27 mouse cellular contexts compared by ENCODE assay signal in the genomic region with DNA sequence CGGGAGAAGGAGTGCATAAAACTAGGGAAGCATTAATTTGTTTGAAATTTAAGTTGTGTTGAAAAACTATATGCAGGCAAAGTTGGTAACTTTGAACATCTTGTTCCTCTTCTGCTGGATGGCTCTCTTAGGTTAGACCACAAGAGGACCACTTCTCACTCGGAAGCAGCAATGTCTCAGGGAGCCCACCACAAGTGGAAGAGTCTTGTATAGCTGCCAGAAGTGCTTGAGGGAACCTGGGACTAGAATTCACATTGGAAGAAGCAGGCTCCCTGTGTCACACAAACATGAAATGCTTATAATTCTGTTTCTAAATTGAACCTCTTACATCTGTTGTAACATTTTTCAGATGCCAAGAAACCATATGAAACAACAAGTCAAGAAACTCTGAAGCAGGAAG. TPM values are rescaled to one million over a fixed set of nuclear protein-coding genes. Genes with fewer than 3 reads are reported as not detected.
DNase-seq lines count a peak whose midpoint lies in the region; ATAC-seq lines count a peak whose summit lies in the region.
"Had no signal": no experiment of that assay in that cellular context is flagged by ENCODE, and none has a peak within 500 bp of the region (broad histone marks: within the 10 kb centered on the region; RNA-seq: fewer than 3 reads in every experiment).

No protein-coding gene starts in this region.

- H3K4me3 ChIP-seq in megakaryocyte, embryonic 14.5 days (replicated peaks) = peak overlapping the region; percentile 8
- H3K4me3 ChIP-seq: heart, embryonic 12.5 days; hindbrain, embryonic 12.5 days; kidney, embryonic 15.5 days; liver, embryonic 13.5 days; midbrain, embryonic 13.5 days; myocyte; neural tube, embryonic 13.5 days had no signal

- peaks cover 29% of the 10 kb centered on the region for H3K4me1 ChIP-seq in megakaryocyte, embryonic 14.5 days
- H3K4me1 ChIP-seq: heart, embryonic 12.5 days; hindbrain, embryonic 12.5 days; kidney, embryonic 15.5 days; liver, embryonic 13.5 days; midbrain, embryonic 13.5 days; neural tube, embryonic 13.5 days had no signal

- peak; percentile 90 for DNase-seq in heart, adult 11 months
- DNase-seq in heart, adult 8-10 months (ENCODE audit: low spot score) = no peak
- peak; percentile 9 for DNase-seq in telencephalon, adult 2 months (ENCODE audit: low read depth, low spot score)
- DNase-seq in layer of hippocampus, postnatal 36 days = no peak
- DNase-seq in layer of hippocampus, adult 8-10 months (ENCODE audit: low spot score in 2 of 2) = no peak
- DNase-seq in thymus, postnatal 25 days = no peak
- DNase-seq: adrenal gland, adult 8-10 months; cerebellum, adult 9-11 months; forebrain, postnatal 0 days; heart, postnatal 10 days; kidney, postnatal 36 days; liver, embryonic 13.5 days; lung, adult 2 months; retina, postnatal 1 day; right cerebral cortex, postnatal 25 days had no signal

- H3K36me3 ChIP-seq in megakaryocyte, embryonic 14.5 days (replicated peaks; ENCODE audit: low read length) = peaks cover 85% of the 10 kb centered on the region
- H3K36me3 ChIP-seq: heart, embryonic 12.5 days; hindbrain, embryonic 12.5 days; kidney, embryonic 15.5 days; liver, embryonic 13.5 days; midbrain, embryonic 13.5 days; neural tube, embryonic 13.5 days had no signal

- peak; percentile 95 for ATAC-seq in common myeloid progenitor, adult 5-6 weeks (replicated peaks; ENCODE audit: low read depth, poor library complexity, severe bottlenecking)
- ATAC-seq: activated CD4-positive, CD25-positive, alpha-beta regulatory T cell, adult 4 months; CD4-positive, CD25-positive, alpha-beta regulatory T cell, adult 4 months; forebrain, postnatal 0 days; intestine, postnatal 0 days; midbrain, embryonic 13.5 days had no signal

- H3K27me3 ChIP-seq in megakaryocyte, embryonic 14.5 days (replicated peaks) = no peaks in the 10 kb centered on the region
- H3K27me3 ChIP-seq: heart, embryonic 12.5 days; hindbrain, embryonic 12.5 days; kidney, embryonic 15.5 days; liver, embryonic 13.5 days; midbrain, embryonic 13.5 days; neural tube, embryonic 13.5 days had no signal

- H3K9me3 ChIP-seq in megakaryocyte, embryonic 14.5 days = no peaks in the 10 kb centered on the region
- H3K9me3 ChIP-seq: heart, embryonic 12.5 days; hindbrain, embryonic 12.5 days; kidney, embryonic 15.5 days; liver, embryonic 13.5 days; midbrain, embryonic 13.5 days; neural tube, embryonic 13.5 days had no signal

RNA-seq across cellular contexts. Expression of gene Rgs18, which starts 9.0 kb away (rescaled TPM):
- 1 to 10 TPM; 1.9 to 6.6 (median 3.7) TPM for total RNA-seq in heart, adult 8-10 months (2022)
- 137 and 158 TPM in 2 replicates for total RNA-seq in common myeloid progenitor, adult 5-6 weeks (2017)
- 14.0 TPM in 1 of 2 replicates, not detected in the other for polyA plus RNA-seq in megakaryocyte, embryonic 14.5 days (2012; ENCODE audit: insufficient read depth, low replicate concordance)
- not detected for total RNA-seq in layer of hippocampus, postnatal 36 days (2021)
- under 1 TPM in 3 of 4 experiments, not detected in 1; 0.18 to 0.35 (median 0.20) TPM for total RNA-seq in layer of hippocampus, adult 8-10 months (2022)
- polyA plus RNA-seq: activated CD4-positive, CD25-positive, alpha-beta regulatory T cell, adult 4 months; cortical plate, adult 2 months; myocyte had no signal

Comparison
In these comparisons a context has a peak if more than half of its experiments do, and no peak if none do; other contexts are left out.
1. DNase-seq: peak in heart, adult 11 months (single experiment) and telencephalon, adult 2 months (single experiment); none in heart, adult 8-10 months (single experiment), layer of hippocampus, postnatal 36 days (0 of 2), layer of hippocampus, adult 8-10 months (0 of 2) and thymus, postnatal 25 days (single experiment).
2. RNA of gene Rgs18, which starts 9.0 kb away (total RNA-seq): 137 to 158 TPM in common myeloid progenitor, adult 5-6 weeks; 1.9 to 6.6 TPM in heart, adult 8-10 months, 0.18 to 0.35 TPM in layer of hippocampus, adult 8-10 months and not detected in layer of hippocampus, postnatal 36 days; every median in the first group is over 10 times any median in the second.